14 mouse cellular contexts compared by ENCODE assay signal in genomic region chr4:59459216-59459955, GRCm38 (mm10). TPM values are rescaled to one million over a fixed set of nuclear protein-coding genes. Genes with fewer than 3 reads are reported as not detected.
DNase-seq lines count a peak whose midpoint lies in the region; ATAC-seq and TF ChIP-seq lines count a peak whose summit lies in the region.
"Had no signal": no experiment of that assay in that cellular context is flagged by ENCODE, and none has a peak within 500 bp of the region (broad histone marks: within the 10 kb centered on the region; RNA-seq: fewer than 3 reads in every experiment).

No protein-coding gene starts in this region.

- H3K4me3 ChIP-seq in heart, embryonic 11.5 days (ENCODE audit: low read depth, low read length): no peak overlapping the region
- no peak overlapping the region for H3K4me3 ChIP-seq in liver, embryonic 16.5 days (ENCODE audit: low read depth, low read length)
- H3K4me3 ChIP-seq in bone marrow, adult 2 months (replicated peaks; ENCODE audit: control insufficient read depth, low read depth, low read length): no peak overlapping the region
- H3K4me3 ChIP-seq in forebrain, postnatal 0 days (ENCODE audit: low read depth, low read length): no peak overlapping the region
- no peak overlapping the region for H3K4me3 ChIP-seq in kidney, embryonic 14.5 days (ENCODE audit: low read length)
- H3K4me3 ChIP-seq: midbrain, embryonic 13.5 days; neural tube, embryonic 12.5 days had no signal

- no peak overlapping the region for H3K9ac ChIP-seq in heart, embryonic 11.5 days (ENCODE audit: low read depth, low read length)
- no peak overlapping the region for H3K9ac ChIP-seq in liver, embryonic 16.5 days (ENCODE audit: low read depth, low read length)
- H3K9ac ChIP-seq in forebrain, postnatal 0 days: no peak overlapping the region
- H3K9ac ChIP-seq in kidney, embryonic 14.5 days (ENCODE audit: low read depth, low read length): no peak overlapping the region
- H3K9ac ChIP-seq: midbrain, embryonic 13.5 days; neural tube, embryonic 12.5 days had no signal

- no peaks in the 10 kb centered on the region for H3K36me3 ChIP-seq in heart, embryonic 11.5 days (ENCODE audit: control insufficient read depth, insufficient read depth, low read length)
- no peaks in the 10 kb centered on the region for H3K36me3 ChIP-seq in liver, embryonic 16.5 days (ENCODE audit: control insufficient read depth, insufficient read depth)
- no peaks in the 10 kb centered on the region for H3K36me3 ChIP-seq in forebrain, postnatal 0 days (ENCODE audit: insufficient read depth)
- no peaks in the 10 kb centered on the region for H3K36me3 ChIP-seq in kidney, embryonic 14.5 days (ENCODE audit: control insufficient read depth, insufficient read depth, low read length)
- H3K36me3 ChIP-seq: midbrain, embryonic 13.5 days; neural tube, embryonic 12.5 days had no signal

- no peak overlapping the region for H3K4me2 ChIP-seq in heart, embryonic 11.5 days
- H3K4me2 ChIP-seq in liver, embryonic 16.5 days (ENCODE audit: low read depth, low read length): no peak overlapping the region
- no peak overlapping the region for H3K4me2 ChIP-seq in forebrain, postnatal 0 days (ENCODE audit: low read depth)
- H3K4me2 ChIP-seq in kidney, embryonic 14.5 days (replicated peaks; ENCODE audit: low read depth, low read length): no peak overlapping the region
- H3K4me2 ChIP-seq: midbrain, embryonic 13.5 days; neural tube, embryonic 12.5 days had no signal

- H3K27ac ChIP-seq in heart, embryonic 11.5 days (ENCODE audit: low read depth, low read length): peak overlapping the region; percentile 47; the same call in 1 of the 2 replicates
- H3K27ac ChIP-seq in liver, embryonic 16.5 days (ENCODE audit: low read length): no peak overlapping the region
- H3K27ac ChIP-seq in bone marrow, adult 2 months (ENCODE audit: control insufficient read depth, insufficient read depth, low read depth, low read length, poor library complexity): peak overlapping the region; percentile 7; the same call in 1 of the 2 replicates
- no peak overlapping the region for H3K27ac ChIP-seq in forebrain, postnatal 0 days (ENCODE audit: low read depth, low read length)
- H3K27ac ChIP-seq in kidney, embryonic 14.5 days (ENCODE audit: low read depth, low read length): no peak overlapping the region
- H3K27ac ChIP-seq: midbrain, embryonic 13.5 days; neural tube, embryonic 12.5 days had no signal

- DNase-seq in heart, adult 18-20 months: no peak
- no peak for DNase-seq in liver
- peak; percentile 66 for DNase-seq in forebrain, postnatal 0 days
- no peak for DNase-seq in adrenal gland, postnatal 10 days
- DNase-seq: adrenal gland, adult 8-10 months; cerebellum, adult 18-20 months had no signal

- TF ChIP-seq CTCF in bone marrow, adult 2 months (IDR thresholded peaks at IDR 0.05; ENCODE audit: control insufficient read depth, insufficient read depth, low read length): no peak
- TF ChIP-seq CTCF in forebrain, postnatal 0 days (IDR thresholded peaks at IDR 0.05; ENCODE audit: low read depth): no peak

- no peaks in the 10 kb centered on the region for H3K9me3 ChIP-seq in heart, embryonic 11.5 days (replicated peaks; ENCODE audit: control insufficient read depth, low read length)
- H3K9me3 ChIP-seq in liver, embryonic 16.5 days (replicated peaks; ENCODE audit: control insufficient read depth, low read length): no peaks in the 10 kb centered on the region
- H3K9me3 ChIP-seq in forebrain, postnatal 0 days (ENCODE audit: low read length): no peaks in the 10 kb centered on the region
- no peaks in the 10 kb centered on the region for H3K9me3 ChIP-seq in kidney, embryonic 14.5 days (ENCODE audit: control insufficient read depth, low read length)
- H3K9me3 ChIP-seq: midbrain, embryonic 13.5 days; neural tube, embryonic 12.5 days had no signal

- WGBS in heart, embryonic 11.5 days (ENCODE audit: insufficient replicate concordance): 60% methylated on average over 13 of the region's 13 CpGs
- 66% methylated on average over 13 of the region's 13 CpGs for WGBS in liver, embryonic 16.5 days (ENCODE audit: insufficient replicate concordance)
- WGBS in bone marrow, adult 2 months: 61% methylated on average over 13 of the region's 13 CpGs
- 62% methylated on average over 13 of the region's 13 CpGs for WGBS in forebrain, postnatal 0 days
- 69% methylated on average over 13 of the region's 13 CpGs for WGBS in kidney, embryonic 14.5 days

- TF ChIP-seq POLR2A in bone marrow, adult 2 months (IDR thresholded peaks at IDR 0.05; ENCODE audit: borderline replicate concordance, control insufficient read depth, low read depth, low read length): no peak

- H3K27me3 ChIP-seq in heart, embryonic 11.5 days (ENCODE audit: control insufficient read depth, insufficient read depth, low read length): no peaks in the 10 kb centered on the region
- H3K27me3 ChIP-seq in liver, embryonic 16.5 days (ENCODE audit: control insufficient read depth, insufficient read depth, low read depth, low read length): no peaks in the 10 kb centered on the region
- H3K27me3 ChIP-seq in forebrain, postnatal 0 days (ENCODE audit: insufficient read depth, low read length): no peaks in the 10 kb centered on the region; the same call in 1 of the 2 replicates
- H3K27me3 ChIP-seq in kidney, embryonic 14.5 days (ENCODE audit: control insufficient read depth, insufficient read depth, low read length): no peaks in the 10 kb centered on the region
- H3K27me3 ChIP-seq: midbrain, embryonic 13.5 days; neural tube, embryonic 12.5 days had no signal

- no peak for ATAC-seq in heart, embryonic 11.5 days (replicated peaks; ENCODE audit: insufficient number of reproducible peaks, low FRiP score, low TSS enrichment)
- ATAC-seq in liver, embryonic 16.5 days (ENCODE audit: low read depth): peak; percentile 44; the same call in 1 of the 2 replicates
- peak; percentile 90 for ATAC-seq in forebrain, postnatal 0 days
- ATAC-seq in kidney, embryonic 14.5 days (ENCODE audit: low FRiP score, low TSS enrichment): no peak
- ATAC-seq: CD4-positive, CD25-positive, alpha-beta regulatory T cell, adult 4 months; inflammation-experienced regulatory T-cells, adult 6 months; midbrain, embryonic 13.5 days had no signal

- peaks cover 16% of the 10 kb centered on the region for H3K4me1 ChIP-seq in heart, embryonic 11.5 days (ENCODE audit: control insufficient read depth, insufficient read depth, low read length)
- H3K4me1 ChIP-seq in liver, embryonic 16.5 days (ENCODE audit: control insufficient read depth, low read depth, low read length): peaks cover 4% of the 10 kb centered on the region
- peaks cover 6% of the 10 kb centered on the region for H3K4me1 ChIP-seq in bone marrow, adult 2 months (ENCODE audit: control insufficient read depth, insufficient read depth, low read length)
- H3K4me1 ChIP-seq in forebrain, postnatal 0 days (ENCODE audit: insufficient read depth): no peaks in the 10 kb centered on the region
- peaks cover 6% of the 10 kb centered on the region; the same call in 1 of the 2 replicates for H3K4me1 ChIP-seq in kidney, embryonic 14.5 days (ENCODE audit: control insufficient read depth, insufficient read depth, low read length)
- H3K4me1 ChIP-seq: midbrain, embryonic 13.5 days; neural tube, embryonic 12.5 days had no signal

RNA-seq across cellular contexts. Expression of gene Susd1, which starts 21.0 kb away (rescaled TPM):
- polyA plus RNA-seq in heart, embryonic 11.5 days (2014; fragmentation: Nextera tagmentation; extraction: Ambion mirVana): 5.4 and 7.0 TPM in 2 replicates
- 1 to 10 TPM in 1 of 2 experiments, under 1 TPM in 1; 0.95 to 1.4 TPM for total RNA-seq in heart, adult 18-20 months (2021)
- polyA plus RNA-seq in liver, embryonic 16.5 days (2015; fragmentation: Nextera tagmentation; extraction: Ambion mirVana): 10.6 and 11.2 TPM in 2 replicates
- 21.3 and 25.3 TPM in 2 replicates for polyA plus RNA-seq in bone marrow, adult 2 months (2011; ENCODE audit: insufficient read depth, insufficient read length, low replicate concordance, missing spikeins)
- 7.9 and 8.7 TPM in 2 replicates for total RNA-seq in forebrain, postnatal 0 days (2014; rRNA removed)
- polyA plus RNA-seq in forebrain, postnatal 0 days (2015; fragmentation: Nextera tagmentation; extraction: Ambion mirVana): 1.2 and 1.6 TPM in 2 replicates
- 1 to 10 TPM; 5.5 to 7.3 TPM for total RNA-seq in adrenal gland, postnatal 10 days (2021)
- 5.5 and 8.3 TPM in 2 replicates for polyA plus RNA-seq in kidney, embryonic 14.5 days (2014; fragmentation: Nextera tagmentation; extraction: Ambion mirVana)

Comparison
In these comparisons a context has a peak if more than half of its experiments do, and no peak if none do; other contexts are left out.
1. ATAC-seq: peak in liver, embryonic 16.5 days (single experiment) and forebrain, postnatal 0 days (single experiment); none in heart, embryonic 11.5 days (single experiment) and kidney, embryonic 14.5 days (single experiment).
2. H3K27ac ChIP-seq: peak in heart, embryonic 11.5 days (single experiment) and bone marrow, adult 2 months (single experiment); none in liver, embryonic 16.5 days (single experiment), forebrain, postnatal 0 days (single experiment) and kidney, embryonic 14.5 days (single experiment).